ENCODE assay signal across 14 mouse cellular contexts in the genomic region with DNA sequence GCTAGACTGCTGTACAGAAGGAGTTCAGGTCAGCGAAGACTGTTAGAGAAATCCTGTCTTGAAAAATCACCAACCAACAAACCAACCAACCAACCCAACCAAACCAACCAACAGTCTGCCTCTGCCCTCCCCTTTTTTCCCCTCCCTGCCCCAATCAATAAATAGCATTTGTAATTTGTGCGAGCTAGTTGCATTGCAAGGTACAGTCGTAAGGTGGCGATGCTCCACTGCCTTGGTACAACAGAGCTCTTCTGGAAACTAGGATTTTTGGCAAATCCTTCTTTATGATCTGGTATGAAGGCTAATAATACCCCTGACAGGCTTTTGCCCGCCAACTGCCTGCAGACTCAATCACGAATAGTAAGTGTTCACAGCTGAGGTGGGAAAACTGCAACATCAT. TPM values are rescaled to one million over a fixed set of nuclear protein-coding genes. Genes with fewer than 3 reads are reported as not detected.
DNase-seq lines count a peak whose midpoint lies in the region; ATAC-seq and TF ChIP-seq lines count a peak whose summit lies in the region.
"Had no signal": no experiment of that assay in that cellular context is flagged by ENCODE, and none has a peak within 500 bp of the region (broad histone marks: within the 10 kb centered on the region; RNA-seq: fewer than 3 reads in every experiment).

No protein-coding gene starts in this region.

- no peak overlapping the region for H3K9ac ChIP-seq in limb, embryonic 14.5 days (ENCODE audit: low read depth, low read length, severe bottlenecking)
- H3K9ac ChIP-seq: embryonic facial prominence, embryonic 15.5 days had no signal

- no peak for TF ChIP-seq POLR2A in limb, embryonic 14.5 days (IDR thresholded peaks at IDR 0.05; ENCODE audit: borderline replicate concordance, extremely low read depth, insufficient read depth, insufficient read length)

- peak; percentile 5 for DNase-seq in embryo, embryonic 10.5 days (ENCODE audit: low spot score)
- no peak for DNase-seq in embryo, embryonic 9.5 days (ENCODE audit: extremely low spot score)
- peak; percentile 4 for DNase-seq in limb, embryonic 14.5 days (ENCODE audit: low spot score)
- no peak for DNase-seq in limb, embryonic 10.5 days (ENCODE audit: low spot score)
- DNase-seq in R1 (ENCODE audit: low read depth, low spot score) = peak; percentile 59
- no peak for DNase-seq in thymus, postnatal 25 days
- no peak for DNase-seq in right cerebral cortex, postnatal 36 days (ENCODE audit: low spot score in 2 of 2)
- DNase-seq: heart, postnatal 10 days; kidney, adult 11 months had no signal

- no peaks in the 10 kb centered on the region for H3K36me3 ChIP-seq in limb, embryonic 14.5 days (ENCODE audit: control insufficient read depth, insufficient read depth, low read length)
- H3K36me3 ChIP-seq in limb, embryonic 10.5 days = no peaks in the 10 kb centered on the region
- H3K36me3 ChIP-seq: embryonic facial prominence, embryonic 15.5 days had no signal

- no peaks in the 10 kb centered on the region for H3K9me3 ChIP-seq in limb, embryonic 14.5 days (ENCODE audit: control insufficient read depth, low read length)
- H3K9me3 ChIP-seq in limb, embryonic 10.5 days (replicated peaks) = no peaks in the 10 kb centered on the region
- H3K9me3 ChIP-seq: embryonic facial prominence, embryonic 15.5 days had no signal

- no peak overlapping the region for H3K4me2 ChIP-seq in limb, embryonic 14.5 days (replicated peaks; ENCODE audit: low read depth, low read length, severe bottlenecking)
- H3K4me2 ChIP-seq: embryonic facial prominence, embryonic 15.5 days had no signal

- no peak overlapping the region for H3K27ac ChIP-seq in limb, embryonic 14.5 days (replicated peaks; ENCODE audit: low read depth, low read length)
- H3K27ac ChIP-seq in limb, embryonic 10.5 days = no peak overlapping the region
- H3K27ac ChIP-seq: embryonic facial prominence, embryonic 15.5 days had no signal

- WGBS in limb, embryonic 14.5 days = 54% methylated on average over 6 of the region's 6 CpGs
- WGBS in limb, embryonic 10.5 days = 58% methylated on average over 6 of the region's 6 CpGs

- H3K4me1 ChIP-seq in limb, embryonic 14.5 days (ENCODE audit: control insufficient read depth, insufficient read depth, low read length) = no peaks in the 10 kb centered on the region
- H3K4me1 ChIP-seq in limb, embryonic 10.5 days = no peaks in the 10 kb centered on the region
- H3K4me1 ChIP-seq: embryonic facial prominence, embryonic 15.5 days had no signal

- no peak for ATAC-seq in limb, embryonic 14.5 days (ENCODE audit: low FRiP score, low read depth)
- peak; percentile 45 for ATAC-seq in granulocyte monocyte progenitor cell, adult 5-6 weeks (replicated peaks; ENCODE audit: poor library complexity, severe bottlenecking)

- no peak overlapping the region for H3K4me3 ChIP-seq in limb, embryonic 14.5 days (replicated peaks; ENCODE audit: low read length)
- H3K4me3 ChIP-seq in limb, embryonic 10.5 days = no peak overlapping the region
- H3K4me3 ChIP-seq: embryonic facial prominence, embryonic 15.5 days had no signal

- H3K27me3 ChIP-seq in limb, embryonic 14.5 days (ENCODE audit: control insufficient read depth, insufficient read depth, low read length) = no peaks in the 10 kb centered on the region
- no peaks in the 10 kb centered on the region for H3K27me3 ChIP-seq in limb, embryonic 10.5 days (ENCODE audit: low read depth, poor library complexity, severe bottlenecking)
- H3K27me3 ChIP-seq: embryonic facial prominence, embryonic 15.5 days had no signal

RNA-seq across cellular contexts. Expression of gene Prkx, which starts 16.0 kb away (rescaled TPM):
- polyA plus RNA-seq in limb, embryonic 14.5 days (2012; rRNA removed) = 9.1 and 9.3 TPM in 2 replicates
- polyA plus RNA-seq in limb, embryonic 14.5 days (2014; fragmentation: Nextera tagmentation; extraction: Ambion mirVana) = 10.6 and 11.7 TPM in 2 replicates
- 10.3 and 13.2 TPM in 2 replicates for polyA plus RNA-seq in limb, embryonic 10.5 days (2016; fragmentation: Nextera tagmentation; extraction: Ambion mirVana)
- total RNA-seq in granulocyte monocyte progenitor cell, adult 5-6 weeks (2014; fragmentation: Nextera tagmentation) = 6.7 and 9.1 TPM in 2 replicates
- total RNA-seq in granulocyte monocyte progenitor cell, adult 5-6 weeks (2017) = 3.7 and 4.4 TPM in 2 replicates

RNA-seq across cellular contexts. Expression of gene Pbsn, which starts 41.4 kb away (rescaled TPM):
- not detected in 2 replicates for polyA plus RNA-seq in limb, embryonic 14.5 days (2012; rRNA removed)
- polyA plus RNA-seq in limb, embryonic 14.5 days (2014; fragmentation: Nextera tagmentation; extraction: Ambion mirVana) = not detected in 2 replicates
- not detected in 2 replicates for polyA plus RNA-seq in limb, embryonic 10.5 days (2016; fragmentation: Nextera tagmentation; extraction: Ambion mirVana)
- not detected in 2 replicates for total RNA-seq in granulocyte monocyte progenitor cell, adult 5-6 weeks (2014; fragmentation: Nextera tagmentation)
- not detected in 2 replicates for total RNA-seq in granulocyte monocyte progenitor cell, adult 5-6 weeks (2017)
- total RNA-seq: gastrocnemius, adult 18-20 months; heart, postnatal 10 days had no signal
- polyA plus RNA-seq: embryonic facial prominence, embryonic 15.5 days; lung, embryonic 16.5 days; stomach, embryonic 16.5 days had no signal

RNA-seq across cellular contexts. Expression of gene Gm14744, which starts 52.5 kb away (rescaled TPM):
- not detected in 2 replicates for polyA plus RNA-seq in limb, embryonic 14.5 days (2012; rRNA removed)
- not detected in 2 replicates for polyA plus RNA-seq in limb, embryonic 14.5 days (2014; fragmentation: Nextera tagmentation; extraction: Ambion mirVana)
- polyA plus RNA-seq in limb, embryonic 10.5 days (2016; fragmentation: Nextera tagmentation; extraction: Ambion mirVana) = not detected in 2 replicates
- total RNA-seq in granulocyte monocyte progenitor cell, adult 5-6 weeks (2014; fragmentation: Nextera tagmentation) = not detected in 2 replicates
- not detected in 2 replicates for total RNA-seq in granulocyte monocyte progenitor cell, adult 5-6 weeks (2017)
- total RNA-seq: gastrocnemius, adult 18-20 months; heart, postnatal 10 days had no signal
- polyA plus RNA-seq: embryonic facial prominence, embryonic 15.5 days; lung, embryonic 16.5 days; stomach, embryonic 16.5 days had no signal

Comparison
In these comparisons a context has a peak if more than half of its experiments do, and no peak if none do; other contexts are left out.
1. DNase-seq: peak in embryo, embryonic 10.5 days (single experiment), limb, embryonic 14.5 days (single experiment) and R1 (single experiment); none in embryo, embryonic 9.5 days (single experiment), limb, embryonic 10.5 days (single experiment), thymus, postnatal 25 days (single experiment) and right cerebral cortex, postnatal 36 days (0 of 2).